Mouse (Mus musculus): ENCODE data around the gene Cyp3a59. TPM values are rescaled to one million over a fixed set of nuclear protein-coding genes. Genes with fewer than 3 reads are reported as not detected.

Cyp3a59 gene
- not detected in 2 replicates for polyA plus RNA-seq (2012; rRNA removed)

GRCm38 (mm10) chr5:146078945-146079344 lies at the start of gene Cyp3a59:
Gene Cyp3a59 (plus strand): TSS chr5:146079257.

GRCm38 (mm10) chr5:146160439-146160838 lies 81.4 kb downstream of the Cyp3a59 start, which contains the start of gene Gm5565:
Gene Gm5565 (minus strand): TSS chr5:146160539.

Other genes with a start within 250 kb of the Cyp3a59 start
- not detected in 2 replicates for gene Cyp3a11, start 199.3 kb upstream of the Cyp3a59 start, polyA plus RNA-seq (2012; rRNA removed)
- gene Cyp3a25, start 69.6 kb upstream of the Cyp3a59 start, polyA plus RNA-seq (2012; rRNA removed): not detected in 2 replicates
- not detected in 2 replicates for gene Gm5565, start 81.3 kb downstream of the Cyp3a59 start, polyA plus RNA-seq (2012; rRNA removed)
- not detected in 2 replicates for gene Gm6309, start 91.5 kb downstream of the Cyp3a59 start, polyA plus RNA-seq (2012; rRNA removed)
- 0.65 and 0.68 TPM in 2 replicates for gene 1700001J03Rik, start 106.0 kb downstream of the Cyp3a59 start, polyA plus RNA-seq (2012; rRNA removed)
- 19.4 and 21.3 TPM in 2 replicates for gene Rnf6, start 142.3 kb downstream of the Cyp3a59 start, polyA plus RNA-seq (2012; rRNA removed)
- gene Cdk8, start 152.0 kb downstream of the Cyp3a59 start, polyA plus RNA-seq (2012; rRNA removed): 68.7 and 72.1 TPM in 2 replicates

Measured in central nervous system, embryonic 14 days (tissue).